Mouse (Mus musculus): ENCODE measurements around the gene Tmem265. TPM values are rescaled to one million over a fixed set of nuclear protein-coding genes. Genes with fewer than 3 reads are reported as not detected.

Tmem265 gene
- polyA plus RNA-seq, 2 experiments from 2014 or later, result 39.7 to 91.0 TPM

GRCm38 (mm10) chr7:127588901-127589300, 27.7 kb downstream of the Tmem265 start:
- peak; percentile 28 for ATAC-seq

- no peak for ATAC-seq
Measured at GRCm38 (mm10) chr7:127589637-127590036, 28.4 kb downstream of the Tmem265 start.

DNA sequence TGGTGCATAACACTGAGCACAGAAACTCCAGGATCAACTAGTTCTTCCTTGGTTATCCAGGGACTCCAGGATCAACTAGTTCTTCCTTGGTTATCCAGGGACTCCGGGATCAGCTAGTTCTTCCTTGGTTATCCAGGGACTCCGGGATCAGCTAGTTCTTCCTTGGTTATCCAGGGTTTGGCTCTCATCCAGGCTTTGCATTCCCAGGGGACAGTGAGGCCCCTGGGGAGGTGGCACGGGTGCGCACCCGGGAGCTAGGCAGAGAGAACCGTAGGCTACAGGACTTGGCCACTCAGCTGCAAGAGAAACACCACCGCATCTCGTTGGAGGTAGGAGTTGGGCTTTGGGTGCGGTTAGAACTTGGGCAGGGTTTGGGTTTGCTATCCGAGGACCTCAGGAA, 29.9 kb downstream of the Tmem265 start:
- ATAC-seq, result no peak

DNA sequence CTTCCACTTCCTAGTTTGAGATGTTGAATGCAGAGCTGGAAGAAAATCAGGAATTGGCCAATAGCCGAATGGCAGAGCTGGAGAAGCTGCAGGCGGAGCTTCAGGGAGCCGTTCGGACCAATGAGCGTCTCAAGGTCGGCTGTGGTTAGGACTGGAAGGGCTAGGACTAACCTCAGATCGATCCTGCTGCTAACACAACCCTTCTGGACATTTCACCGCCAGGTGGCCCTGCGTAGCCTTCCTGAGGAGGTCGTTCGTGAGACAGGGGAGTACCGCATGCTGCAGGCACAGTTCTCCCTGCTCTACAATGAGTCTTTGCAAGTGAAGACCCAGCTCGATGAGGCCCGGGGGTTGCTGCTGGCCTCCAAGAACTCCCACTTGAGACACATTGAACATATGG, 31.4 kb downstream of the Tmem265 start:
- ATAC-seq, result no peak

DNA sequence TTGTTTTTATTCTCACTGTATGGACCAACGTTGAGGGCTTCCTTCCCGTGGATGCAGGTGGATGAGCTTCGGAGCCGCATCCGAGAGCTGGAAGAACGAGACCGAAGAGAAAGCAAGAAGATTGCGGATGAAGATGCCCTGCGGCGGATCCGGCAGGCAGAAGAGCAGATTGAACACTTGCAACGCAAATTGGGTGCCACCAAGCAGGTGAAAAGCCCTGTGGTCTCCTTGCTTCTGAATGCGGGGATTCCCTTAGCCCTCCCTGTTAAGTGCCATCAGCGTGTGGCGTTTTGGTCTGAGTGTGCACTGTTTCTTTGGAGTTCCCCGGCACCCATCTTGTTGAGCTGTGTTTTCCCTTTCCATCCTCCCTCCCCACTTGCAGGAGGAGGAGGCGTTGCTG, 35.6 kb downstream of the Tmem265 start:
- no peak for ATAC-seq

GRCm38 (mm10) chr7:127600612-127601011, 39.4 kb downstream of the Tmem265 start:
- ATAC-seq, result no peak

GRCm38 (mm10) chr7:127601735-127602134, 40.5 kb downstream of the Tmem265 start:
- ATAC-seq, result no peak

DNA sequence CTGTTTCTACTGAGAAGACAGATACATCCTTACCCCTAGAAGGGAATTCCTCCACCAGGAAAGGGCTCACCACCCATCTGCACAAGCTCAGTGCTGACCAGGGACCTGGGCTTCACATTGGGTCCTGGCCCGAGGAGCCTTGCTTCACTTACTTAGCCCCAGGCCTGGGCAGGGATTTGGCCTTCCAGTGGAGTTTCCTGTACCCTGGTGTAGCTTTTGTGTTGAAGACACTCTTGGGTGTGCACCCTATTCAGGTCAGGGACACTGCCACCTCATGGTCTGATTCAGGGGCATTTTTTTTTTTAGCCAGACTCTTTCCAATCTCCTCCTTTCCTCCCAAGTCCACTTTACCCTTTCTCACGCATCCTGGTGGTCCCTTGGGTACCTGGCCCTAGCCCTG, 41.7 kb downstream of the Tmem265 start:
- no peak for ATAC-seq

DNA sequence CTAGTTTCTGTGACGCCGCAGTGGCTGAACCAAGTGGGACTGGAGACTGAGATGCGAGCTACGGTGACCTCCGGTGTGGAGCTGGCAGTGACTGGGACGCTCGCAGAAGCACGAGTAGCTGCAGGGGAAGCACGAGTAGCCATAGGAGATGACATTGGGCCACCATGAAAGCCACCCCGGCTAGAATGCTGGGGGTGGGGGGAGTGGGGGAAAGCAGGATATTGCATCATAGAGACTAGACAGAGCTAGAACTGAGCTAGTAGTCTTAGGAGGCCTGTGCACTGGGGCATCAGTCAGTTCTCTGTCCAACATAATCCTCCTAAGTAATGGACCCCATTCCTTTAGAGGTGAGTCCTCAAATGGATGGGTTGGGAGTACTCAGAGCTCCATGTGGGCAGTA, 43.1 kb downstream of the Tmem265 start:
- ATAC-seq, result no peak

DNA sequence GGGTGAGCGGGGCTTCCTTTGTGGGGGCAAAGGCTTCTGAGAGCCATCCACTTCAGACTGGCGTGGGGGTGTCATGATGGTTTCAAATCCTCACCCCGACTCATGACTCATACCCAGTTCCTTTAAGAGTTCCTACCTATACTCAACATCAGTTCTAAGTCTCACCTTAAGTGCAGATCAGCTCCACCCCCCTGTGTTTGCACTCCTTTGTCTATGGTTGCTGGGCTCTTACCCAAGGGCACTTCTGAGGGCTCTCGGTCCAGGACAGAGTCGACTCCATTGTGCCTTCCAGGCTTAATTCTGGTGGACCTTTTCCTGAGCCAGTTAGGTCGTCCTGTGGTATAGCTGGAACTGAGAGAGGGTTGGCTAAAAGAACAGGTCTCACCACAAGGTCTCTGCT, 46.0 kb downstream of the Tmem265 start:
- ATAC-seq, result no peak

- ATAC-seq, result no peak
Measured at GRCm38 (mm10) chr7:127611011-127611410, 49.8 kb downstream of the Tmem265 start.

GRCm38 (mm10) chr7:127611561-127611960, 50.4 kb downstream of the Tmem265 start:
- ATAC-seq, result no peak

DNA sequence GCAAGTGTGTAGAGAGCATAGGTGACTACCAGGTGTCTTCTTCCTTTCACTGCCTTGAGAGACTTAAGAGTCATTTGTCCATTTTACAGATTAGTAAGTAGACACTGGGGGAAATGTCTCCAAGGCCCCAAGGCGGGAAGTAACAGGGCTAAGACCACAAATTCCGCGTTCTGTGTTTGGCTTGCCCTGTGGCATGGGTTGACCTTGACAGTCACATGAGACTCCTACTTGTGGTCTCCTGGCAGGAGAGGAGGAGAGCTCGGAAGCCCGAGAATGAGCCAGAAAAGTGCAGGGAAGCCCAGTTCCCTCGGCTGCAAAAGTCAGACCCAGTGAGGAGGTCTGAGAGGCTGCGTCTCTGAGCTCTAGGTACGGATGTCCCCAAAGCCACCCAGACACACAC, 52.3 kb downstream of the Tmem265 start:
- no peak for ATAC-seq

DNA sequence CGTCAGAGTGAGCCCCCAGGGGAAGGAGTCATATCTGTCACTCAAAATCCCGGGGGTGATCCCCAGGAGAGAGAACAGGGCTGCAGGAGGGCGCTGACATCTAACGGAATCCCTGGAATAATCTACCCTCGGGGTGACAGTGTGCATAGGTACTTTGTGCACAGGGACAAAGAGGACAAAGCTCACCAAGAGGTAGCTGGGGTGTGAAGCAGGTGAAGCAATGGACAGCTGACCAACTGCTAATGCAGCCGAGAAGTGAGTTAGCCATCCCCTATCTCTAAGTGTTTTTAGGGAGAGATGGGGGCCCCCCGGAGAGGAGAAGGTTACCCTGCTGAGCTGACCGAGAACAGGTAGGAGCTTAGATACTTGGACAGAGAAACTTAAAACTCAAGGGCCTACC, 52.9 kb downstream of the Tmem265 start:
- ATAC-seq, result no peak

DNA sequence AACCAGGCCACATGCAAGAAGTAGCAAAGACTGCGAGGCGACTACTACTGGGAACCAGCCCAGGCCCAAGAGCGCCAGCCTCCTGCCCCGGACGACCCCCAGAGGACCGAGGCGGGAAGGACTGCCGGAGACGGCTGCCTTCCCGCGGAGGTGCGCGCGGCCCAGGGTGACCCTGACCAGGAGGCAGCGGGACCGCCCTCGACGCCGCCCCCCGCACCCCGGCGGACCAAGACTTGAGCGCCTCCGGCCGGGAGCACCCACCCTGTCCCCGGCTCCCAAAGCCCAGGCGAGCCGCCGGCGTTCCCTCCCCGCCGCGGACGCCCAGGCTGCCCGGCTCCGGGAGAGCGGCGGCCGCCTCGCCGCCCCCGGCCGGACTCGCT, 53.3 kb downstream of the Tmem265 start:
- ATAC-seq, result no peak

DNA sequence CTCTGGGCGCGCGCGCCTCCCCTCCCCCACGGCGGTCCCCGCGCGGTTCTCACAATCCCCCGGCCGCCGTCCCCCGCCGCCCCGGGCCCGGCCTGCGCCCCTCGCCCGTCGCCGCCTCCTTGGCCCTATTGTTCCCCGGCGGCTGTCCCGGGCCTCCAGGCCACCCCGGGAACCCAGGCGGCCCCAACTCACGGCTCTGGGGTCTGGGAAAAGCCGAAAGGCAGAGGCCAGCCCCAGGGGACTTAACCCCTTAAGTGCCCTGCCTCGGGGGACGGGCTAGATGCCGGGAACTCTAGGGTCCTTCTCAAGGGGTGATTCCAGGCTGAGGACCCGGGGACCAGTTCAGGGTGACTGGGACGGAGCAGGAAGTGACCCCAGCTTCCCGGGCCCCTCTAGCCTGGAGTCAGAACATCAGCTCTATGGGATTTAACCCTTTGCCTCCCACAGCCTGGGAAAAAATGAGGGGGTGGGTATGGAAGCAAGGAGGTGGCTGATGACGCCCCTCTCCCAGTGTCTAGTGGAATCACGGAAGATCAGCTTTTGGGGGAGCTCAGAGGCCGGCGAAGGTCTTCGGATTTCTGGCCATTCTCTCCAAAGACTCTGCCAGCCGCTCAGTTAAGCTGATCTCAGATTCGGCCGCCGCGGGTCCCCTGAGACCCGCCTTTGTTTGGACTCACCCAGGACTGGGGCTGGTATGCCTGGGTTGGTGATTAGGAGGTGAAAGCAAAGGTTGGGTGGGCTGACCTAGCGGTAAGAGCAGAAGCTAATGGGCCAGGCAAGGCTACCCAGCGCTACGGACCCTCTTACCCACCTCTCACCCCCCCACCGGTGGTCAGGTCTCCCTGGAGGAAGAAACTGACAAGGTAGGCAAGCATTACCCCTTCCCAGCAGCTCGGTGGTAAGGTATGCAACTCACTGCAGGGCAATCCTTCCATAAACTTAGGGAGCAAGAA, 54.0 kb downstream of the Tmem265 start, which contains the start of gene Zfp629:
Zfp629 (minus strand) TSS at position 907 of the 953 bp plus-strand sequence.
- ATAC-seq, result no peak

GRCm38 (mm10) chr7:127616336-127616735, 55.1 kb downstream of the Tmem265 start:
- no peak for ATAC-seq

Other genes starting within 250 kb of the Tmem265 start
- gene Zfp768, start 215.8 kb upstream of the Tmem265 start, polyA plus RNA-seq (2017; shearing (Covaris generic)), result not detected
- 10 to 100 TPM; 12.7 to 17.6 TPM for gene Zfp747, start 185.3 kb upstream of the Tmem265 start, polyA plus RNA-seq (2017; shearing (Covaris generic))
- gene 9130019O22Rik, start 174.2 kb upstream of the Tmem265 start, polyA plus RNA-seq (2017; shearing (Covaris generic)), result 1 to 10 TPM; 7.3 to 9.9 TPM
- gene E430018J23Rik, start 167.8 kb upstream of the Tmem265 start, polyA plus RNA-seq (2017; shearing (Covaris generic)), result 1 to 10 TPM; 3.2 to 5.5 TPM
- gene Zfp764, start 154.6 kb upstream of the Tmem265 start, polyA plus RNA-seq (2017; shearing (Covaris generic)), result 1 to 10 TPM; 6.0 to 9.1 TPM
- gene Zfp688, start 139.3 kb upstream of the Tmem265 start, polyA plus RNA-seq (2017; shearing (Covaris generic)), result 10 to 100 TPM; 16.0 to 18.9 TPM
- 1 to 10 TPM; 5.6 to 7.9 TPM for gene Zfp689, start 112.2 kb upstream of the Tmem265 start, polyA plus RNA-seq (2017; shearing (Covaris generic))
- 100 to 1,000 TPM; 181 to 236 TPM for gene Prr14, start 101.8 kb upstream of the Tmem265 start, polyA plus RNA-seq (2017; shearing (Covaris generic))
- 10 to 100 TPM; 22.9 to 24.0 TPM for gene Fbrs, start 82.2 kb upstream of the Tmem265 start, polyA plus RNA-seq (2017; shearing (Covaris generic))
- 10 to 100 TPM in 1 of 2 experiments, 1 to 10 TPM in 1; 9.1 to 11.4 TPM for gene Srcap, start 49.4 kb upstream of the Tmem265 start, polyA plus RNA-seq (2017; shearing (Covaris generic))
- gene Gm42715, start 41.8 kb upstream of the Tmem265 start, polyA plus RNA-seq (2017; shearing (Covaris generic)), result 10 to 100 TPM; 29.9 to 31.9 TPM
- 100 to 1,000 TPM; 109 to 138 TPM for gene Phkg2, start 11.9 kb downstream of the Tmem265 start, polyA plus RNA-seq (2017; shearing (Covaris generic))
- gene Ccdc189, start 27.2 kb downstream of the Tmem265 start, polyA plus RNA-seq (2017; shearing (Covaris generic)), result under 1 TPM; 0.56 to 0.70 TPM
- 10 to 100 TPM; 26.3 to 45.6 TPM for gene Rnf40, start 27.4 kb downstream of the Tmem265 start, polyA plus RNA-seq (2017; shearing (Covaris generic))
- gene Zfp629, start 54.4 kb downstream of the Tmem265 start, polyA plus RNA-seq (2017; shearing (Covaris generic)), result under 1 TPM; 0.16 to 0.56 TPM
- 1 to 10 TPM; 3.2 to 5.5 TPM for gene Bcl7c, start 147.5 kb downstream of the Tmem265 start, polyA plus RNA-seq (2017; shearing (Covaris generic))
- gene Ctf1, start 151.3 kb downstream of the Tmem265 start, polyA plus RNA-seq (2017; shearing (Covaris generic)), result not detected
- gene Ctf2, start 170.8 kb downstream of the Tmem265 start, polyA plus RNA-seq (2017; shearing (Covaris generic)), result not detected
- under 1 TPM; 0.12 to 0.62 TPM for gene Fbxl19, start 183.2 kb downstream of the Tmem265 start, polyA plus RNA-seq (2017; shearing (Covaris generic))
- gene Orai3, start 208.4 kb downstream of the Tmem265 start, polyA plus RNA-seq (2017; shearing (Covaris generic)), result 10 to 100 TPM; 12.8 to 15.4 TPM
- gene Setd1a, start 215.3 kb downstream of the Tmem265 start, polyA plus RNA-seq (2017; shearing (Covaris generic)), result 1 to 10 TPM; 5.8 to 6.6 TPM
- under 1 TPM; 0.65 to 0.99 TPM for gene Gm49388, start 224.2 kb downstream of the Tmem265 start, polyA plus RNA-seq (2017; shearing (Covaris generic))
- 1 to 10 TPM; 3.9 to 6.8 TPM for gene Hsd3b7, start 239.2 kb downstream of the Tmem265 start, polyA plus RNA-seq (2017; shearing (Covaris generic))

All from CD4-positive, CD25-positive, alpha-beta regulatory T cell, adult 4 months (primary cell).